Mouse (Mus musculus) MEL (cell line): ENCODE measurements at regions not wholly inside any gene's neighbourhood (a gene's known extent, or its start where the extent isn't known, plus 50 kb on each side); places are given as distances from the start of the nearest gene placed in this dataset.

Experiments
- DNase-seq: peaks from one replicate; pipeline ENCODE4 v3.0.0; 2011; ENCODE audit warnings: low read depth, low spot score
- H3K27ac ChIP-seq: 2 replicates; pipeline ENCODE4 v1.5.1; 2012; ENCODE audit warnings: low read depth, mild to moderate bottlenecking, control low read depth, low read length, moderate library complexity; ENCODE audit not compliant: control insufficient read depth
- H3K27me3 ChIP-seq, 2 experiments: fragments of 150-350 bp in 1 of 2; sonication (generic) in 1 of 2; 2 replicates each; pipeline ENCODE4 v1.6.1; 2012; ENCODE audit warnings: low read length in 2 of 2, mild to moderate bottlenecking in 2 of 2, improper control_type of control experiment in 1 of 2, moderate library complexity in 1 of 2; ENCODE audit not compliant: insufficient read depth in 2 of 2, control insufficient read depth in 1 of 2
- H3K36me3 ChIP-seq, 2 experiments: 2 replicates each; pipeline ENCODE4 v1.6.1; 2012 to 2014; ENCODE audit warnings: low read length in 2 of 2, improper control_type of control experiment in 1 of 2, inconsistent platforms in 1 of 2, mild to moderate bottlenecking in 1 of 2; ENCODE audit not compliant: insufficient read depth in 2 of 2, control insufficient read depth in 1 of 2
- H3K4me1 ChIP-seq, 2 experiments: fragments of 150-350 bp in 1 of 2; sonication (generic) in 1 of 2; 2 replicates each; pipeline ENCODE4 v1.6.1; 2012; ENCODE audit warnings: low read length in 2 of 2, improper control_type of control experiment in 1 of 2, mild to moderate bottlenecking in 1 of 2; ENCODE audit not compliant: insufficient read depth in 2 of 2, control insufficient read depth in 1 of 2
- H3K4me3 ChIP-seq, 2 experiments: fragments of 150-350 bp in 1 of 2; sonication (generic) in 1 of 2; 2 replicates each; pipeline ENCODE4 v1.5.1; 2012; ENCODE audit warnings: low read depth in 2 of 2, low read length in 2 of 2, mild to moderate bottlenecking in 2 of 2, moderate library complexity in 2 of 2, control low read depth in 1 of 2, improper control_type of control experiment in 1 of 2; ENCODE audit not compliant: control insufficient read depth in 1 of 2, insufficient read depth in 1 of 2
- H3K79me2 ChIP-seq: 2 replicates; pipeline ENCODE4 v1.6.1; 2012; ENCODE audit warnings: mild to moderate bottlenecking, low read length, moderate library complexity; ENCODE audit not compliant: control insufficient read depth, poor library complexity, insufficient read depth
- H3K9ac ChIP-seq: 2 replicates; pipeline ENCODE4 v1.6.1; 2012; ENCODE audit warnings: low read depth, mild to moderate bottlenecking, control low read depth, low read length, moderate library complexity; ENCODE audit not compliant: control insufficient read depth, poor library complexity, severe bottlenecking
- H3K9me3 ChIP-seq: fragments of 150-350 bp; sonication (generic); replicated peaks from 2 replicates; pipeline ENCODE4 v1.6.1; 2012; ENCODE audit warnings: mild to moderate bottlenecking, low read length, improper control_type of control experiment, moderate library complexity; ENCODE audit not compliant: insufficient read depth
- ZNF384 ChIP-seq: IDR thresholded peaks from 2 replicates; pipeline ENCODE4 v1.6.1; 2012; ENCODE audit warnings: low read depth, mild to moderate bottlenecking, inconsistent platforms, low read length, improper control_type of control experiment

GRCm38 (mm10) chr1:103817946-103818345 lies 950.4 kb upstream of the Cdh20 start:
- Histone ChIP-seq H3K27me3 (no peaks in the 10 kb centered on the region), H3K9ac (no peak overlapping the region), H3K79me2 (no peaks in the 10 kb centered on the region), H3K4me1 (no peaks in the 10 kb centered on the region), H3K36me3 (no peaks in the 10 kb centered on the region), H3K9me3 (no peaks in the 10 kb centered on the region), H3K27ac (no peak overlapping the region), H3K4me3 (no peak overlapping the region)
- DNase-seq: no peak
- no peak for TF ChIP-seq ZNF384
